Mouse (Mus musculus): ENCODE measurements around the gene Dhrs7c.

DNA sequence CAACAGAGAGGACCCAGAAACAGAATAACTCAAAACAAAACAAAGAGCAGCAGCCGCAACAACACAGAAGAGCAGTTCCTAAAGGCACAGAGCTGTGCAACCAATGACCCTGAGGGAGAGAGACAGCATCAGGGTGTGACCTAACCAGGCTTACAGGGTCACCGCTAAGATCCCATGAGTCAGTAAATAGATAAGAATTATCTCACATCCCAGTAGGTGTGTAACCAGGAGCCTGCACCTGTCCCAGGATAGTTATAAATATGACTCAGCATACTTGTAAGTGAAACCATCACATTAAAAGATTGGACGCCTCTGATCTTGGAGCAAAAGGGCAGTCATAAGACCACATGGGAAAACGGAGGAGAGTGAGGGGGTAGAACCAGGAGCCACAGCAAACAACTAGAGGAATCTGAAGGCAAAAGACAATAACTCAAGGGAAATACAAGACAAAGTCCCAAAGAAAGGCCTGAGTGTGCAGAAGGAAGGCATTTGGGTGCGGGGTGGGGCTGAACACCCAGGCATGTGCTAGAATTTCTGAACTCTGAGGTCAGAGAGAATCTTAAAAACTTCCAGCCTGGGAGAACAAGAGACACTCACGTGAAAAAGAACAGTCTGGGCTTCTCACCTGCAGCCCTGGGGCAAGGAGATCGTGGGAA lies 62.9 kb downstream of the Dhrs7c start:
- no peak for TF ChIP-seq CTCF (conservative IDR thresholded peaks at IDR 0.05; ENCODE audit: low read length)
- TF ChIP-seq POU5F1 (IDR thresholded peaks at IDR 0.05; ENCODE audit: borderline replicate concordance, low read length), result no peak

All from E14TG2a.4 (cell line).